Mouse (Mus musculus): ENCODE measurements at regions not wholly inside any gene's neighbourhood (a gene's known extent, or its start where the extent isn't known, plus 50 kb on each side); places are given as distances from the start of the nearest gene placed in this dataset.

- TF ChIP-seq POLR2A (IDR thresholded peaks at IDR 0.05; ENCODE audit: extremely low read depth, insufficient read depth, low read length), result no peak
- TF ChIP-seq CTCF (IDR thresholded peaks at IDR 0.05; ENCODE audit: extremely low read depth, insufficient read depth, low read length), result peak; percentile 71
Observed at GRCm38 (mm10) chr3:40443788-40444595, 87.1 kb upstream of the Intu start.

Data from cortical plate, adult 2 months (tissue).